Mouse (Mus musculus): ENCODE data around the gene Fancd2.

The Fancd2 gene

GRCm38 (mm10) chr6:113522310-113522709 lies 9.2 kb upstream of the Fancd2 start:
- DNase-seq (ENCODE audit: extremely low read depth, insufficient read length, low spot score), result peak; percentile 68

- peak; percentile 75 for DNase-seq (ENCODE audit: extremely low read depth, insufficient read length, low spot score)
Measured at GRCm38 (mm10) chr6:113523420-113523819, 8.1 kb upstream of the Fancd2 start.

DNA sequence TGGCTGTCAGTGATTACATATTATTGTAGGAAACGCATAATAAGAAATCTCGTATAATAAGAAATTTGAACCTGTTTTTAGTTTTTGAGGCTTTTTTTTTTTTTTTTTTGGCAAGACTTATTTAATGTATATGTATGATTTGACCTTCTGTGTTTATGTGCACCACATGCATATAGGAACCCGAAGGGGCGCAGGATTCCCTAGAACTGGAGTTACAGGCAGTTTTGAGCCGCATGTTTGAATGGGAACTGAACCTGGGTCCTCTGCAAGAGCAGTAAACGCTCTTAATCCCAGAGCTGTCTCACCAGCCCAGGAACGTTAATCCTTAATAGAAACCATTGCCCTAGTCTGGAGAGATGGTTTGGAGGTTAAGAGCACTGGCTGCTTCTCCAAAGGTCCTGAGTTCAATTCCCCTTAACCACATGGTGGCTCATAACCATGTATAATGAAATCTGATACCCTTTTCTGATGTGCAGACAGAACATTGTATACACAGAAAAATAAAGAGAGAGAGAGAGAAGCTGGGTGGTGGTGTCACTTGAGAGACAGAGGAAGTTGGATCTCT lies 440 bp downstream of the Fancd2 start:
- peak; percentile 23 for DNase-seq (ENCODE audit: extremely low read depth, insufficient read length, low spot score)

DNA sequence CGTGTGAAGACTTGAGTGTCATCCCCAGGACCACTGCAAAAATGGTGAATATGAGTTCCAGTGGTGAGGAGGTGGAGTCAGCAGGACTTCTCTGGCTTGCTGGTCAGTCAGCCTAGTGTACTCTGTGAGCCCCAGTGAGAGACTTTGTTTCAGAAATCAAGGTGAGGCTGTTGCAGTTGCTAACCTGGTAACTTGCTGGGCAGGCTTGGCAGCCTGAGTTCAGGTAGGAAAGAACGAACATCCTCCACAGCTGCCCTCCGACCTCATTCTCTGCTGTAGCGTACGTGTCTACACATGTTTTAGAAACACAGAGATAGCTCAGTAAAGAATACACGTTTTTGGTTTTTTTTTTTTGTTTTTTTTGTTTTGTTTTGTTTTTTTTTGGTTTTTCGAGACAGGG lies 3.4 kb downstream of the Fancd2 start:
- DNase-seq (ENCODE audit: extremely low read depth, insufficient read length, low spot score), result no peak

GRCm38 (mm10) chr6:113541610-113542009 lies 10.1 kb downstream of the Fancd2 start:
- DNase-seq (ENCODE audit: extremely low read depth, insufficient read length, low spot score), result no peak

- DNase-seq (ENCODE audit: extremely low read depth, insufficient read length, low spot score), result no peak
Measured at GRCm38 (mm10) chr6:113543906-113544481, 12.5 kb downstream of the Fancd2 start.

GRCm38 (mm10) chr6:113559736-113560135 lies 28.3 kb downstream of the Fancd2 start:
- no peak for DNase-seq (ENCODE audit: extremely low read depth, insufficient read length, low spot score)

- DNase-seq (ENCODE audit: extremely low read depth, insufficient read length, low spot score), result no peak
Measured at GRCm38 (mm10) chr6:113564557-113564956, 33.1 kb downstream of the Fancd2 start.

GRCm38 (mm10) chr6:113576044-113576443 lies 44.6 kb downstream of the Fancd2 start:
- DNase-seq (ENCODE audit: extremely low read depth, insufficient read length, low spot score), result no peak

GRCm38 (mm10) chr6:113579306-113579705 lies 47.8 kb downstream of the Fancd2 start:
- DNase-seq (ENCODE audit: extremely low read depth, insufficient read length, low spot score), result no peak

- DNase-seq (ENCODE audit: extremely low read depth, insufficient read length, low spot score), result no peak
Measured at GRCm38 (mm10) chr6:113583023-113583422, 51.5 kb downstream of the Fancd2 start.

- no peak for DNase-seq (ENCODE audit: extremely low read depth, insufficient read length, low spot score)
Measured at GRCm38 (mm10) chr6:113585065-113585464, 53.6 kb downstream of the Fancd2 start.

- no peak for DNase-seq (ENCODE audit: extremely low read depth, insufficient read length, low spot score)
Measured at GRCm38 (mm10) chr6:113586466-113587183, 55.1 kb downstream of the Fancd2 start.

- DNase-seq (ENCODE audit: extremely low read depth, insufficient read length, low spot score), result no peak
Measured at GRCm38 (mm10) chr6:113592637-113593036, 61.2 kb downstream of the Fancd2 start.

DNA sequence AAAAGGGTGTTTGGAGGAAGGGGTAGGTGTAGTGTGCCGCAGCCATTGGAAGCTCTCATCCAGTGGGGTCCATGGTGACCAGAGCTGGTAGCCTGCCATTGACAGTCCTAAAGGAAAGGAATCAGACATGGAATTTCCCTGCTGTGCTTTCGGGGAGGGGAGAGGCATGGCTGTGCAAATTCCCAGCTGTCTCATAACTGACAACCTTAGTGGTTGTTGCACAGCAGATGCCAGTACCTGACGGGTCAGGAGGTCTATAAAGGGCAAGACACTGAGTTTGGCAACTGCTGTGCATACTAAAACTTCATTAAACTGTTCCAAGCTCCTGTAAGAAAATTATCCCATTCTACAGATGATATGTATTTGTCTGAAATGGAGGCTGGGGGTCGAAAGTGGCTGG lies 66.5 kb downstream of the Fancd2 start:
- DNase-seq (ENCODE audit: extremely low read depth, insufficient read length, low spot score), result no peak

DNA sequence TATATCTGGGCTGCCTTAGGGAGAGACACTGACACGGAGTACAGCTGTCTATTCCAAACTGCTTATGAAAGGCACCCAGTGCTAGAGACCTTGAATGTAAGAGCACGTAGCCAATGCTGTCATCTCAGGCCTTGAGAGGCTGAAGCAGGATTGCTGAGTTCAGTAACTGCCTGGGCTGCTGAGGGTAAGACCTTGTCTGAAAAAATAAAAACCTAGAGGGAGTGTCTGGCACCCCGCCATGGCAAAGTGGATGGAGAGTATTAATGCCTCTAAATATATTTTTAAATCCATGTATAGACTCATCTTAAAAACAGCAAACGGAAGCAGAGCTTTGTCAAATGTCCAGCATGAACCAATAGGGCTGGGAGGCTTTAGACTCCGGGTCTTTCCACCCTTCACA lies 68.4 kb downstream of the Fancd2 start:
- DNase-seq (ENCODE audit: extremely low read depth, insufficient read length, low spot score), result no peak

DNA sequence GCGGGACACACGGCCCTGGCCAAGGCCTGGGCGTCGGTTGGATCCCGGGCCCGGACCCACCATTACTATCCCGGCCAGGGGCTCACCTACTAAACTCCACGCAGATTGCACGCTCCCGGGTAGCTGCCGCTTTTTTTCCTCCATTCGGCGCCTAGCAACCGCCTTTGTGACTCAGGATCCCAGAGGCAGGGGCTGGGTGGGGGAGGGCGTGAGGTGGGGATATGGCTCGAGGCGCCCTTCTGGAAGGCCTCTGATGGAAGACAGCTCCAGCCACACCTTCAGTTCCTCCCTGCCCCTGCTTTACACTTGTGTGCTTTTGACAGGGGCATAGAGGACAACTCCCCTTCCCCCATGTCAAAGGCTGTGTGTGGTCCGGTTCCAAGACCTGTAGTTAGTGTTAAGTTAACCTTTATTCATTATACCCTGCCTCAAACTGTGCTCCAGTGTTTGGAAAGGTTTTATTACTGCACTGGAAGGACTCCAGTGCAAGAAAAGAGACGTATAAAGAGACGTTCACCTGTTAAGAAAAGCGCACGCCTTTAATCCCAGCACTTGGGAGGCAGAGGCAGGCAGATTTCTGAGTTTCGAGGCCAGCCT lies 69.2 kb downstream of the Fancd2 start, which contains the start of gene Fancd2os:
TSS of gene Fancd2os (minus strand) at position 173 of the 597 bp plus-strand sequence.
- DNase-seq (ENCODE audit: extremely low read depth, insufficient read length, low spot score), result no peak

- DNase-seq (ENCODE audit: extremely low read depth, insufficient read length, low spot score), result peak; percentile 39
Measured at GRCm38 (mm10) chr6:113602821-113603220, 71.3 kb downstream of the Fancd2 start.

GRCm38 (mm10) chr6:113603993-113604392 lies 72.5 kb downstream of the Fancd2 start:
- no peak for DNase-seq (ENCODE audit: extremely low read depth, insufficient read length, low spot score)

DNA sequence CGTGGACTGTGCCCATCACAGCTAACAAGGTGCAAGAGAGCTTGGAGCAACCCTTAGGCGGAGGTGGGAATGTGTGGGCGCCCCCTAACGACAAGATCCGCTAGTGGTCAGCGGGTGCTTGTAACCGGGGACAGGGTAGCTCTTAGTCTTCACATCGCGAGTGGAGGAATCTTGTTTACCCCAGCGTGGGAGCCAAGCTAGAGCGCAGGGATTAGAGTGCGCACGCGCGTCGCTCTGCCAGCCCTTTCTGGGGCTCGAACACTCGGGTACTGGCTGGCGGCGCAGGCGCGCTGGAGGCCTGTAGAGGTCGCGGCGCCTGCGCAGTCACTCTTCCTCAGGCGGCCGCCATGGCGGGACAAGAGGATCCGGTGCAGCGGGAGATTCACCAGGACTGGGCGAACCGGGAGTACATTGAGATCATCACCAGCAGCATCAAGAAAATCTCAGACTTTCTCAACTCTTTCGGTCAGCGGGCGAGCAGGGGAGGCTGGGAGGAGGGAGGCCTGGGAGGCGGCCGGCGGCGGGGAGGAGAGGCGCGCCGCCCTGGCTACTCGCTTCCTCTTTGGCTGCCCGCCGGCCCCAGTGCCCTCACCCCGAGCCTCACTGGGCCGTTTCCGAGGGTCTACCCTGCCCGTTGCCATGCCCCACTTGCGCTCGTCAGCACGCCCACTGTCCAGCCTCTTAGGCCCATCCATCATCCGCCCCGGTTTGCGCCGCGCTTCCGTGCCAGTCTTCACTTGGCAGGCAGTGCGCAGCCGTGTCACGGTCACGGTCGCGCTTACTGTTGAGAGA lies 73.1 kb downstream of the Fancd2 start, which contains the start of gene Brk1:
TSS of gene Brk1 (plus strand) at position 341 of the 792 bp plus-strand sequence.
- peak; percentile 97 for DNase-seq (ENCODE audit: extremely low read depth, insufficient read length, low spot score)

GRCm38 (mm10) chr6:113605224-113605545 lies 73.7 kb downstream of the Fancd2 start:
- DNase-seq (ENCODE audit: extremely low read depth, insufficient read length, low spot score), result no peak
